Mouse (Mus musculus): ENCODE measurements around the gene Grm7. TPM values are rescaled to one million over a fixed set of nuclear protein-coding genes. Genes with fewer than 3 reads are reported as not detected.
A peak's percentile ranks its signal among the peaks of the same experiment; 100 is the strongest.

Grm7 gene
- total and polyA plus RNA-seq, 2 experiments from 2014 or later = 28.5 to 51.9 TPM

GRCm38 (mm10) chr6:111039099-111039498, 393.7 kb downstream of the Grm7 start:
- ATAC-seq (ENCODE audit: low FRiP score) (no peak), DNase-seq (ENCODE audit: low spot score) (no peak)
- Histone ChIP-seq H3K36me3 (ENCODE audit: insufficient read depth, low read length) (no peaks in the 10 kb centered on the region), H3K4me2 (ENCODE audit: low read depth, low read length, poor library complexity, severe bottlenecking) (no peak overlapping the region), H3K9ac (replicated peaks; ENCODE audit: low read length, poor library complexity, severe bottlenecking) (no peak overlapping the region), H3K9me3 (ENCODE audit: low read length) (no peaks in the 10 kb centered on the region), H3K4me3 (ENCODE audit: low read depth, low read length) (no peak overlapping the region), H3K27ac (ENCODE audit: low read depth, low read length) (no peak overlapping the region), H3K27me3 (ENCODE audit: insufficient read depth, low read length) (no peaks in the 10 kb centered on the region), H3K4me1 (ENCODE audit: insufficient read depth, low read length) (no peaks in the 10 kb centered on the region)
- TF ChIP-seq CTCF (IDR thresholded peaks at IDR 0.05) = no peak
- 75% methylated on average over 2 of the region's 2 CpGs for WGBS

DNA sequence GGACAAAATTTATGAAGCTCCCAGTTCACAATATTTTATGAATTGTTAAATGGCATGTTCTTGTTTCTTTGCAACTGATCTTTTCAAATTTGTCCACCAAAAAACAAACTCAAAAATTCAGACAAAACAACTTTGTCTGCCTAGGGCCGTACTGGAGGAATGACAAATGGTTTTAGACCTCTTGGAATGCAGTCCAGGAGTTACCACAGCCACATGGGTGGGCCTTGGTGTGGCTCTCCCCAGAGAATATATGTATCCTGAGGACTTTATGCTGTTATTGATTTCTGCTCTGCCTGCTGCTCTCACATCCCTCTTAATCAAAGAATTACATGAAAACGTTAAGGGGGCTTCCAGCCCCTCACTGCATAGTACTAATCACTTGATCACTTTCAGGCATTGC, 400.5 kb downstream of the Grm7 start:
- Histone ChIP-seq H3K27me3 (ENCODE audit: insufficient read depth, low read length) (no peaks in the 10 kb centered on the region), H3K9me3 (ENCODE audit: low read length) (no peaks in the 10 kb centered on the region), H3K4me1 (ENCODE audit: insufficient read depth, low read length) (no peaks in the 10 kb centered on the region), H3K36me3 (ENCODE audit: insufficient read depth, low read length) (no peaks in the 10 kb centered on the region), H3K4me2 (ENCODE audit: low read depth, low read length, poor library complexity, severe bottlenecking) (no peak overlapping the region), H3K27ac (ENCODE audit: low read depth, low read length) (no peak overlapping the region), H3K4me3 (ENCODE audit: low read depth, low read length) (no peak overlapping the region), H3K9ac (replicated peaks; ENCODE audit: low read length, poor library complexity, severe bottlenecking) (no peak overlapping the region)
- ATAC-seq (ENCODE audit: low FRiP score) (no peak), DNase-seq (ENCODE audit: low spot score) (no peak)
- no peak for TF ChIP-seq CTCF (IDR thresholded peaks at IDR 0.05)
- WGBS = 65% methylated on average over 2 of the region's 2 CpGs

GRCm38 (mm10) chr6:111049247-111049646, 403.9 kb downstream of the Grm7 start:
- Histone ChIP-seq H3K9me3 (ENCODE audit: low read length) (no peaks in the 10 kb centered on the region), H3K4me3 (ENCODE audit: low read depth, low read length) (no peak overlapping the region), H3K9ac (replicated peaks; ENCODE audit: low read length, poor library complexity, severe bottlenecking) (no peak overlapping the region), H3K4me2 (ENCODE audit: low read depth, low read length, poor library complexity, severe bottlenecking) (no peak overlapping the region), H3K27ac (ENCODE audit: low read depth, low read length) (no peak overlapping the region), H3K27me3 (ENCODE audit: insufficient read depth, low read length) (no peaks in the 10 kb centered on the region), H3K36me3 (ENCODE audit: insufficient read depth, low read length) (no peaks in the 10 kb centered on the region), H3K4me1 (ENCODE audit: insufficient read depth, low read length) (no peaks in the 10 kb centered on the region)
- ATAC-seq (ENCODE audit: low FRiP score) = no peak
- TF ChIP-seq CTCF (IDR thresholded peaks at IDR 0.05) = no peak
- DNase-seq (ENCODE audit: low spot score) = no peak

- DNase-seq (ENCODE audit: low spot score) (peak; percentile 60), ATAC-seq (ENCODE audit: low FRiP score) (no peak)
- Histone ChIP-seq H3K9ac (replicated peaks; ENCODE audit: low read length, poor library complexity, severe bottlenecking) (no peak overlapping the region), H3K4me3 (ENCODE audit: low read depth, low read length) (no peak overlapping the region), H3K9me3 (ENCODE audit: low read length) (no peaks in the 10 kb centered on the region), H3K27ac (ENCODE audit: low read depth, low read length) (no peak overlapping the region), H3K4me2 (ENCODE audit: low read depth, low read length, poor library complexity, severe bottlenecking) (no peak overlapping the region), H3K27me3 (ENCODE audit: insufficient read depth, low read length) (no peaks in the 10 kb centered on the region), H3K4me1 (ENCODE audit: insufficient read depth, low read length) (no peaks in the 10 kb centered on the region), H3K36me3 (ENCODE audit: insufficient read depth, low read length) (no peaks in the 10 kb centered on the region)
- 76% methylated on average over 7 of the region's 7 CpGs for WGBS
- no peak for TF ChIP-seq CTCF (IDR thresholded peaks at IDR 0.05)
These were observed 408.9 kb downstream of the Grm7 start for GRCm38 (mm10) chr6:111054001-111054975.

DNA sequence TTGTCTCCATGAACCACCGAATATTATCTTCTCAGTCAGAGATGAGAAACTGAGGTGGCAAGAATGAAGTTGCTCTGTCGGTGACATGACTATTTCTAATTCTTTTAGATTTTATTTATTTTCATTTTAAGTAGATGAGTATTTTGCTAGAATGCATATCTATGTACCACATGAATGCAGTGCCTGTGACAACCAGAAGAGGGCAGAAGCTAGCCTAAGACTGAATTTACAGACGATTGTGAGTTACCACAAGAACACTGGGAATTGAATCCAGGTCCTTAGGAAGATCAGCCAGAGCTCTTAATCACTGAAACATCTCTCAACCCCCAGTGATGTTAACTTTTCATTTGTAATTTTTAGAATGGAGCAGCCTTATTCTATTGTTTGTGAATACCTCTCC, 412.4 kb downstream of the Grm7 start:
- no peak overlapping the region for H3K9ac ChIP-seq (replicated peaks; ENCODE audit: low read length, poor library complexity, severe bottlenecking)
- H3K36me3 ChIP-seq (ENCODE audit: insufficient read depth, low read length) = no peaks in the 10 kb centered on the region
- ATAC-seq (ENCODE audit: low FRiP score) = no peak
- no peaks in the 10 kb centered on the region for H3K9me3 ChIP-seq (ENCODE audit: low read length)
- no peak overlapping the region for H3K4me3 ChIP-seq (ENCODE audit: low read depth, low read length)
- no peak overlapping the region for H3K27ac ChIP-seq (ENCODE audit: low read depth, low read length)
- DNase-seq (ENCODE audit: low spot score) = no peak
- TF ChIP-seq CTCF (IDR thresholded peaks at IDR 0.05) = peak; percentile 33; the same call in 1 of the 2 replicates
- H3K27me3 ChIP-seq (ENCODE audit: insufficient read depth, low read length) = no peaks in the 10 kb centered on the region
- H3K4me2 ChIP-seq (ENCODE audit: low read depth, low read length, poor library complexity, severe bottlenecking) = no peak overlapping the region
- WGBS = 86% methylated on average over 3 of the region's 3 CpGs
- no peaks in the 10 kb centered on the region for H3K4me1 ChIP-seq (ENCODE audit: insufficient read depth, low read length)

GRCm38 (mm10) chr6:111060004-111060403, 414.6 kb downstream of the Grm7 start:
- H3K9ac ChIP-seq (replicated peaks; ENCODE audit: low read length, poor library complexity, severe bottlenecking) = no peak overlapping the region
- no peaks in the 10 kb centered on the region for H3K9me3 ChIP-seq (ENCODE audit: low read length)
- no peaks in the 10 kb centered on the region for H3K27me3 ChIP-seq (ENCODE audit: insufficient read depth, low read length)
- H3K4me1 ChIP-seq (ENCODE audit: insufficient read depth, low read length) = no peaks in the 10 kb centered on the region
- no peak for TF ChIP-seq CTCF (IDR thresholded peaks at IDR 0.05)
- H3K27ac ChIP-seq (ENCODE audit: low read depth, low read length) = no peak overlapping the region
- no peak overlapping the region for H3K4me3 ChIP-seq (ENCODE audit: low read depth, low read length)
- 78% methylated on average over 4 of the region's 4 CpGs for WGBS
- H3K4me2 ChIP-seq (ENCODE audit: low read depth, low read length, poor library complexity, severe bottlenecking) = no peak overlapping the region
- no peaks in the 10 kb centered on the region for H3K36me3 ChIP-seq (ENCODE audit: insufficient read depth, low read length)
- peak; percentile 71 for DNase-seq (ENCODE audit: low spot score)
- no peak for ATAC-seq (ENCODE audit: low FRiP score)
